ENCODE assay signal across 18 mouse cellular contexts in the genomic region with DNA sequence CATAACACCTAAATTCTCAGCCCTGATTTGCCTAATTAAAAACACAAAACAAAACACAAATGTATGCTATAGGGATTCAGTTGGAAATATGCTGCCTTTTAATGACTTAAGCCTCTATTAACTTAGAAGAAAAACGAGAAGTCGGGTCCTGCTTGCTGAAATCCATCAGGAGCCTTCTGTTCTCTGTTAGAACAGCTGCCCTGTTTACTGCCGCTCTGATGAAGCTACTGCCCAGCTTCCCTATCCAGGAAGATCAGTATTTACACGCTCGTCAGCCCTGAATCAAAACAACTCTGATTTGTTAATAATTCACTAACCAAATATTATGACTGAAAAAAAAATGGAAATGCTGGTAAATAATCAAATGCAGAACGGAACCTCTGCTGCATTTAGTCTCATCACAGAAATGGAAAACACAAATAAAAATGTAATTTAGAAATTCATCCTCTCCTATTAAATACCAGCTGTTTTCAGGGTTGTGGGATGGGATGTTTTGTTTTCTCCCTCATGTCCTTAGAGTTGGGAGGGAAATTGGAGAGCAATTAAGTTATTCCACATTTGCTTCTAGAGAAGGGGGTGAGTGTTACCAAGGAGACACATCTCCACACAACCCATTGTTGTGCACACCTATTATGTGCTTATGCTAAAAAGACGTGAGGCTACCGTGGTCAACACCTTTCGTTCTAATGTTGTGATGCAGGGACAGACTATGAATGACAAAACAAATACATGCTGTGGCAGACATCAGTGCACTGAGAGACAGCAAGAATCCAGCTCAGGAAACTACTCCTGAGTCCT.
DNase-seq lines count a peak whose midpoint lies in the region; ATAC-seq lines count a peak whose summit lies in the region.
"Had no signal": no experiment of that assay in that cellular context is flagged by ENCODE, and none has a peak within 500 bp of the region (broad histone marks: within the 10 kb centered on the region; RNA-seq: fewer than 3 reads in every experiment).

No protein-coding gene starts in this region.

- no peaks in the 10 kb centered on the region for H3K36me3 ChIP-seq in forebrain, embryonic 12.5 days (replicated peaks)
- H3K36me3 ChIP-seq in forebrain, embryonic 10.5 days (replicated peaks) = no peaks in the 10 kb centered on the region
- no peaks in the 10 kb centered on the region for H3K36me3 ChIP-seq in midbrain, embryonic 11.5 days (ENCODE audit: control insufficient read depth, insufficient read depth, low read length)
- H3K36me3 ChIP-seq in midbrain, embryonic 10.5 days = no peaks in the 10 kb centered on the region
- no peaks in the 10 kb centered on the region for H3K36me3 ChIP-seq in intestine, embryonic 16.5 days (ENCODE audit: control insufficient read depth, insufficient read depth, low read length)
- H3K36me3 ChIP-seq: embryonic facial prominence, embryonic 15.5 days; limb, embryonic 15.5 days had no signal

- no peak overlapping the region for H3K4me2 ChIP-seq in forebrain, embryonic 12.5 days
- H3K4me2 ChIP-seq in midbrain, embryonic 11.5 days = no peak overlapping the region
- no peak overlapping the region for H3K4me2 ChIP-seq in intestine, embryonic 16.5 days (ENCODE audit: low read depth, low read length)
- H3K4me2 ChIP-seq: embryonic facial prominence, embryonic 15.5 days; limb, embryonic 15.5 days had no signal

- H3K27me3 ChIP-seq in forebrain, embryonic 12.5 days = no peaks in the 10 kb centered on the region
- H3K27me3 ChIP-seq in forebrain, embryonic 10.5 days (ENCODE audit: poor library complexity, severe bottlenecking) = no peaks in the 10 kb centered on the region
- no peaks in the 10 kb centered on the region for H3K27me3 ChIP-seq in midbrain, embryonic 11.5 days (ENCODE audit: control insufficient read depth, insufficient read depth, low read length)
- no peaks in the 10 kb centered on the region for H3K27me3 ChIP-seq in midbrain, embryonic 10.5 days (ENCODE audit: low read depth, poor library complexity, severe bottlenecking)
- no peaks in the 10 kb centered on the region for H3K27me3 ChIP-seq in intestine, embryonic 16.5 days (replicated peaks; ENCODE audit: control insufficient read depth, insufficient read depth, low read length)
- H3K27me3 ChIP-seq: embryonic facial prominence, embryonic 15.5 days; limb, embryonic 15.5 days had no signal

- no peak overlapping the region for H3K27ac ChIP-seq in forebrain, embryonic 12.5 days
- no peak overlapping the region for H3K27ac ChIP-seq in forebrain, embryonic 10.5 days
- no peak overlapping the region for H3K27ac ChIP-seq in midbrain, embryonic 11.5 days (ENCODE audit: low read depth, low read length)
- H3K27ac ChIP-seq in midbrain, embryonic 10.5 days (replicated peaks) = no peak overlapping the region
- no peak overlapping the region for H3K27ac ChIP-seq in intestine, embryonic 16.5 days (ENCODE audit: low read length)
- H3K27ac ChIP-seq: embryonic facial prominence, embryonic 15.5 days; gastrocnemius, adult 2 months; limb, embryonic 15.5 days had no signal

- H3K4me1 ChIP-seq in forebrain, embryonic 12.5 days = peaks cover 11% of the 10 kb centered on the region
- H3K4me1 ChIP-seq in forebrain, embryonic 10.5 days = peaks cover 8% of the 10 kb centered on the region; the same call in 1 of the 2 replicates
- H3K4me1 ChIP-seq in midbrain, embryonic 11.5 days (ENCODE audit: control insufficient read depth, insufficient read depth, low read length) = no peaks in the 10 kb centered on the region
- H3K4me1 ChIP-seq in midbrain, embryonic 10.5 days = peaks cover 2% of the 10 kb centered on the region; the same call in 1 of the 2 replicates
- no peaks in the 10 kb centered on the region for H3K4me1 ChIP-seq in intestine, embryonic 16.5 days (ENCODE audit: control insufficient read depth, insufficient read depth, low read length)
- H3K4me1 ChIP-seq: embryonic facial prominence, embryonic 15.5 days; limb, embryonic 15.5 days had no signal

- no peak overlapping the region for H3K4me3 ChIP-seq in forebrain, embryonic 12.5 days (replicated peaks)
- H3K4me3 ChIP-seq in forebrain, embryonic 10.5 days = no peak overlapping the region
- no peak overlapping the region for H3K4me3 ChIP-seq in midbrain, embryonic 11.5 days (ENCODE audit: low read depth, low read length)
- no peak overlapping the region for H3K4me3 ChIP-seq in midbrain, embryonic 10.5 days
- H3K4me3 ChIP-seq in intestine, embryonic 16.5 days (ENCODE audit: low read length) = no peak overlapping the region
- H3K4me3 ChIP-seq: embryonic facial prominence, embryonic 15.5 days; gastrocnemius, adult 2 months; limb, embryonic 15.5 days had no signal

- no peak overlapping the region for H3K9ac ChIP-seq in forebrain, embryonic 12.5 days
- H3K9ac ChIP-seq in midbrain, embryonic 11.5 days (ENCODE audit: low read length) = no peak overlapping the region
- no peak overlapping the region for H3K9ac ChIP-seq in intestine, embryonic 16.5 days (ENCODE audit: low read depth, low read length)
- H3K9ac ChIP-seq: embryonic facial prominence, embryonic 15.5 days; limb, embryonic 15.5 days had no signal

- H3K9me3 ChIP-seq in forebrain, embryonic 12.5 days = no peaks in the 10 kb centered on the region
- no peaks in the 10 kb centered on the region for H3K9me3 ChIP-seq in forebrain, embryonic 10.5 days
- H3K9me3 ChIP-seq in midbrain, embryonic 11.5 days (ENCODE audit: control insufficient read depth, low read length) = no peaks in the 10 kb centered on the region
- no peaks in the 10 kb centered on the region for H3K9me3 ChIP-seq in midbrain, embryonic 10.5 days (replicated peaks)
- no peaks in the 10 kb centered on the region for H3K9me3 ChIP-seq in intestine, embryonic 16.5 days (ENCODE audit: control insufficient read depth, low read length)
- H3K9me3 ChIP-seq: embryonic facial prominence, embryonic 15.5 days; limb, embryonic 15.5 days had no signal

- peak; percentile 61; the same call in 1 of the 2 replicates for ATAC-seq in forebrain, embryonic 12.5 days (ENCODE audit: low FRiP score)
- ATAC-seq in midbrain, embryonic 11.5 days (ENCODE audit: low FRiP score) = peak; percentile 50; the same call in 1 of the 2 replicates
- peak; percentile 18; the same call in 1 of the 2 replicates for ATAC-seq in intestine, embryonic 16.5 days

- WGBS in forebrain, embryonic 12.5 days = 38% methylated on average over 9 of the region's 9 CpGs
- WGBS in forebrain, embryonic 10.5 days = 60% methylated on average over 9 of the region's 9 CpGs
- WGBS in midbrain, embryonic 11.5 days = 56% methylated on average over 9 of the region's 9 CpGs
- 58% methylated on average over 9 of the region's 9 CpGs for WGBS in midbrain, embryonic 10.5 days
- 49% methylated on average over 9 of the region's 9 CpGs for whole genome bisulfite sequencing in intestine, embryonic 16.5 days

- no peak for DNase-seq in forebrain, embryonic 10.5 days (ENCODE audit: extremely low spot score, low spot score)
- DNase-seq in midbrain, embryonic 11.5 days (ENCODE audit: low spot score, missing footprints) = peak; percentile 44
- DNase-seq in midbrain, embryonic 10.5 days (ENCODE audit: low spot score) = no peak
- DNase-seq in retina, embryonic 14.5 days (ENCODE audit: low spot score) = peak; percentile 59
- no peak for DNase-seq in gastrocnemius, postnatal 10 days
- no peak for DNase-seq in urinary bladder, postnatal 36 days (ENCODE audit: low spot score in 2 of 2)
- DNase-seq: adrenal gland, adult 2 months; cerebellum, adult 11-12 months; gastrocnemius, adult 2 months; heart, adult 18-20 months; lung, adult 2 months; lung, postnatal 36 days; right cerebral cortex, adult 18-20 months; thymus, adult 18-20 months had no signal

Comparison
In these comparisons a context has a peak if more than half of its experiments do, and no peak if none do; other contexts are left out.
1. DNase-seq: peak in midbrain, embryonic 11.5 days (single experiment) and retina, embryonic 14.5 days (single experiment); none in forebrain, embryonic 10.5 days (single experiment), midbrain, embryonic 10.5 days (single experiment), gastrocnemius, postnatal 10 days (single experiment) and urinary bladder, postnatal 36 days (0 of 2).
2. Peak in every context shown above with its lines, with median percentiles within 50 percentile points of each other: ATAC-seq.